Mouse (Mus musculus) intestine, postnatal 0 days (tissue): ENCODE data around the gene Gm42372. TPM values are rescaled to one million over a fixed set of nuclear protein-coding genes. Genes with fewer than 3 reads are reported as not detected.
A peak's percentile ranks its signal among the peaks of the same experiment; 100 is the strongest.

Experiments
- ATAC-seq: fragments of 200-750 bp; cut with Nextera tagmentation; 2 replicates; pipeline ENCODE4 v1.8.0; 2017; ENCODE audit warnings: mild to moderate bottlenecking, moderate TSS enrichment, moderate library complexity
- H3K27ac ChIP-seq: fragments of 300-500 bp; sonication (generic); 2 replicates; pipeline ENCODE4 v1.5.1; 2014; ENCODE audit warnings: mild to moderate bottlenecking, low read depth, low read length, moderate library complexity
- H3K27me3 ChIP-seq: fragments of 300-500 bp; sonication (generic); replicated peaks from 2 replicates; pipeline ENCODE4 v1.6.1; 2014; ENCODE audit warnings: low read length, mixed read lengths; ENCODE audit not compliant: control insufficient read depth, insufficient read depth
- H3K36me3 ChIP-seq: fragments of 300-500 bp; sonication (generic); 2 replicates; pipeline ENCODE4 v1.6.1; 2014; ENCODE audit warnings: mild to moderate bottlenecking, moderate library complexity; ENCODE audit not compliant: control insufficient read depth, insufficient read depth
- H3K4me1 ChIP-seq: fragments of 300-500 bp; sonication (generic); replicated peaks from 2 replicates; pipeline ENCODE4 v1.6.1; 2014; ENCODE audit warnings: antibody characterized with exemption, low read length, mixed read lengths; ENCODE audit not compliant: control insufficient read depth, insufficient read depth
- H3K4me2 ChIP-seq: fragments of 300-500 bp; sonication (generic); replicated peaks from 2 replicates; pipeline ENCODE4 v1.6.1; 2014; ENCODE audit warnings: low read depth, mild to moderate bottlenecking, moderate library complexity
- H3K4me3 ChIP-seq: fragments of 300-500 bp; sonication (generic); 2 replicates; pipeline ENCODE4 v1.5.1; 2014; ENCODE audit warnings: low read depth, low read length
- H3K9ac ChIP-seq: fragments of 300-500 bp; sonication (generic); 2 replicates; pipeline ENCODE4 v1.6.1; 2014; ENCODE audit warnings: mild to moderate bottlenecking, low read depth, low read length
- H3K9me3 ChIP-seq: fragments of 300-500 bp; sonication (generic); 2 replicates; pipeline ENCODE4 v1.6.1; 2016; ENCODE audit warnings: mixed run types; ENCODE audit not compliant: control insufficient read depth
- CTCF ChIP-seq: sonication (generic); IDR thresholded peaks from 2 replicates; pipeline ENCODE4 v1.5.1; 2016; ENCODE audit warnings: low read depth, mild to moderate bottlenecking, control low read depth, antibody characterized with exemption, moderate library complexity
- WGBS: fragments of 180-500 bp; shearing (Covaris S2); extraction: QIAGEN DNeasy Blood & Tissue Kit; methylation state at CpG from one replicate; pipeline ENCODE4 v1.1.7; 2014; 5-methylcytosine and 5-hydroxymethylcytosine counted together
- polyA plus RNA-seq: library from polyadenylated mRNA; unstranded; fragments of >200 nt; fragmentation: Nextera tagmentation; extraction: Ambion mirVana; gene quantifications from 2 replicates; pipeline ENCODE4 v1.2.1, GENCODE M21; 2015

The Gm42372 gene
- polyA plus RNA-seq, 1 experiment from 2014 or later = 0.09 TPM

DNA sequence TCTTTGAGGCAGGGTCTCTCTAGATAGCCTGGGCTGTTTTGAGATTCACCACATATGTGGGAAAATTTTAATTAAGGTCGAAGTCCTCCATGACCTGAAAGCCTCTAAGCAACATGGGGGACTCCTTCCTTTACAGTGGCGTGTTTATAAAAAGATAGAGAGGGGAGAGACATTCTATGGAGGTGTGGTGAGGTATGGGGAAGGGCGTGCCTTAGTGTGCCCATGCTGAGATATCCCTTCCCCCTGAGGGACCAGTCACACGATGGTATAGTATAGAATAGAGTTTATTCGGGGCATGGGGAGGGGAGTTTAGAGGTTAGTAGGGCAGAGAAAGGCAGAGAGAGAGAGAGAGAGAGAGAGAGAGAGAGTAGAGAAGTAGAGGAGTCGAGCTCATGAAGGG lies 4.7 kb upstream of the Gm42372 start:
- Histone ChIP-seq H3K4me3 (no peak overlapping the region), H3K4me1 (no peaks in the 10 kb centered on the region), H3K9me3 (no peaks in the 10 kb centered on the region), H3K4me2 (no peak overlapping the region), H3K27me3 (no peaks in the 10 kb centered on the region), H3K9ac (no peak overlapping the region), H3K27ac (no peak overlapping the region), H3K36me3 (no peaks in the 10 kb centered on the region)
- ATAC-seq = no peak
- no peak for TF ChIP-seq CTCF
- 67% methylated on average over 6 of the region's 6 CpGs for WGBS

DNA sequence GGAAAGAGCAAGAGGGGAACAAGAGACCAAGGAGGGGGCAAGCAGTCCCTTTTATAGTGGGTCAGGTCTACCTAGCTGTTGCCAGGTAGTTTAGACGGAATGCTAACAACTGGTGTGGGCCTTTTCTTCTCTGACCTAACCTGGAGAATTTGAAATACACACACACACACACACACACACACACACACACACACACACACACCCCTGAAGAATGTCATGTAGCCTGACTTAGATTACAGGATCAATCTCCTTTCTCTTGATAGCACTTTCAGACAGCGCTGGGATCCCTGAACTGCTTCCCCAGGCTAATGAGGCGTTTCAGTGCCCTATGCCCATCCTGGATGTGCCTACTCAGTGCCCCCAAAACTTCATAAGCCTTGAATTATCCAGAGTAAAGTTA lies 4.3 kb upstream of the Gm42372 start:
- H3K4me2 ChIP-seq = no peak overlapping the region
- H3K9me3 ChIP-seq = no peaks in the 10 kb centered on the region
- H3K4me3 ChIP-seq = no peak overlapping the region
- WGBS = 89% methylated on average over 3 of the region's 3 CpGs
- H3K9ac ChIP-seq = no peak overlapping the region
- H3K27ac ChIP-seq = no peak overlapping the region
- ATAC-seq = no peak
- no peaks in the 10 kb centered on the region for H3K27me3 ChIP-seq
- TF ChIP-seq CTCF = no peak
- H3K4me1 ChIP-seq = no peaks in the 10 kb centered on the region
- no peaks in the 10 kb centered on the region for H3K36me3 ChIP-seq

DNA sequence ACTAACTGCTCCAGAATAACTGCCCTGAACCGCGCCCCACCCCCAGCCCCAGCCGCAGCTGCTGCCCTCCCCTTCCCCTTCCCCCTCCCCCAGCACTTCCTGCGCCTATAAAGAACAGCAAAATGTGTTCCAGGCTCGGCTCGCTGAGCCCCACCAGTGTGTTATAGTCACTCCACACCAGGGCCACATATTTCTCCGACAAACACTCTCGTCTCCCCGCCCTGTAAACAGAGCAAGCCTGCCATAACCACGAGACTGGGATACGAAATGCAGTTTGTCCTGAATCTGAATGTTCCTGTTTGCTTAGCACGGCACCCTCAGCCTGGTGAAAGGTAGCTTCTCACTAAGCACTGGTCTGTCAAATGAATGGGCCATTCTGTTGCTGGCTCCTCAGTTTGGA lies 2.5 kb upstream of the Gm42372 start:
- no peaks in the 10 kb centered on the region for H3K9me3 ChIP-seq
- peak overlapping the region; percentile 18; the same call in 1 of the 2 replicates for H3K4me3 ChIP-seq
- no peaks in the 10 kb centered on the region for H3K27me3 ChIP-seq
- H3K4me1 ChIP-seq = no peaks in the 10 kb centered on the region
- no peaks in the 10 kb centered on the region; the same call in 1 of the 2 replicates for H3K36me3 ChIP-seq
- peak overlapping the region; percentile 21; the same call in 1 of the 2 replicates for H3K27ac ChIP-seq
- WGBS = 4% methylated on average over 12 of the region's 12 CpGs
- no peak for ATAC-seq
- no peak overlapping the region for H3K9ac ChIP-seq
- no peak for TF ChIP-seq CTCF
- H3K4me2 ChIP-seq = peak overlapping the region; percentile 59

DNA sequence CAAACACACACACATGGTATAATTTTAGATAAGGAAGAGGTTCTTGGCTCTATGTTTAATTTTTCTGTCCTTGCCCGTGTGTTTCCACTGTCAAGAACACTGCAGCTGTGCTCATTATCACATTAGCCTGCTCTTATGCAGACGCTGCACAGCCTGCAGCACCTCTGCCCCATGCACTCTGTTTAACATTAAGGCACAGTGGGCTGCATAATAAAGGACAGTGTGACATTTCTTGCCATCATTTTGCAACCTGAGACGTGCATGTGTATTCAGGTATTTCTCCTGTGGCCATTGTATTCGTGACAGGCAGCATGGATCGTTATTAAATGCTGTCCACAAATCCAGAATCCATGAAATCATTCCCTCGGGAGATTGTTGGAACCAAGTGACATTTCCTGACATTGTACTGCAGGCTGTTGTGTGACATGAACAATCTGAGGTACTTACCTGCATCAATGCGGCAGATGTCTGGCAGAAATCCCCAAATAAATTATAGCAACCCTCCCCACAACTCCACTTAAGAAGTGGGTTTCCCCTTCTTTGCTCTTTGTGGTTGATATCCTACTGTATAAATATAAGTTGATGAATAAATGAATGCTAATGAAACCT lies 4.8 kb downstream of the Gm42372 start:
- no peaks in the 10 kb centered on the region for H3K9me3 ChIP-seq
- no peak overlapping the region for H3K27ac ChIP-seq
- no peak for ATAC-seq
- no peaks in the 10 kb centered on the region; the same call in 1 of the 2 replicates for H3K36me3 ChIP-seq
- no peak overlapping the region for H3K9ac ChIP-seq
- no peak overlapping the region for H3K4me2 ChIP-seq
- H3K4me3 ChIP-seq = no peak overlapping the region
- H3K4me1 ChIP-seq = 0 out of 2 replicates have a peak, but pooled peaks cover 7% of the 10 kb centered on the region
- TF ChIP-seq CTCF = no peak
- no peaks in the 10 kb centered on the region for H3K27me3 ChIP-seq
- WGBS = 48% methylated on average over 7 of the region's 7 CpGs

DNA sequence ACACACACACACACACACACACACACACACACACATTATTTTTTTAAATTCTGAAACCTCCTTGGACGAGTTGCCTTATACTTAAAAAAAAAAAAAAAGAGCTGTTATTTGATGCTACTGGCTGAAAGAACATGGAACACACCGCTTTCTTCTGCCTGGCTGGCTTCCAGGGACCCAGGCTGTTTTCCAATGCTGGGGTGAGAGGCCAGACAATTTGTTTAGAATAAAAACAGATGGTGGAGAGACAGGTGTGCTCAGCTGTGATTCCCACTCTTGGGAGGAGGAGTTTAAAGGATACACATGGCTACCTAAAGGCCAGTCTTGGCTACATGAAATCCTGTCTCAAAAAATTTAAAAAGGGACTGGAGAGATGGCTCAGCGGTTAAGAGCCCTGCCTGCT lies 5.5 kb downstream of the Gm42372 start:
- TF ChIP-seq CTCF = no peak
- Histone ChIP-seq H3K9me3 (no peaks in the 10 kb centered on the region), H3K9ac (no peak overlapping the region), H3K27me3 (no peaks in the 10 kb centered on the region), H3K27ac (no peak overlapping the region), H3K4me2 (no peak overlapping the region), H3K36me3 (no peaks in the 10 kb centered on the region; the same call in 1 of the 2 replicates), H3K4me1 (0 out of 2 replicates have a peak, but pooled peaks cover 7% of the 10 kb centered on the region), H3K4me3 (no peak overlapping the region)
- no peak for ATAC-seq
- 51% methylated on average over 3 of the region's 3 CpGs for WGBS

DNA sequence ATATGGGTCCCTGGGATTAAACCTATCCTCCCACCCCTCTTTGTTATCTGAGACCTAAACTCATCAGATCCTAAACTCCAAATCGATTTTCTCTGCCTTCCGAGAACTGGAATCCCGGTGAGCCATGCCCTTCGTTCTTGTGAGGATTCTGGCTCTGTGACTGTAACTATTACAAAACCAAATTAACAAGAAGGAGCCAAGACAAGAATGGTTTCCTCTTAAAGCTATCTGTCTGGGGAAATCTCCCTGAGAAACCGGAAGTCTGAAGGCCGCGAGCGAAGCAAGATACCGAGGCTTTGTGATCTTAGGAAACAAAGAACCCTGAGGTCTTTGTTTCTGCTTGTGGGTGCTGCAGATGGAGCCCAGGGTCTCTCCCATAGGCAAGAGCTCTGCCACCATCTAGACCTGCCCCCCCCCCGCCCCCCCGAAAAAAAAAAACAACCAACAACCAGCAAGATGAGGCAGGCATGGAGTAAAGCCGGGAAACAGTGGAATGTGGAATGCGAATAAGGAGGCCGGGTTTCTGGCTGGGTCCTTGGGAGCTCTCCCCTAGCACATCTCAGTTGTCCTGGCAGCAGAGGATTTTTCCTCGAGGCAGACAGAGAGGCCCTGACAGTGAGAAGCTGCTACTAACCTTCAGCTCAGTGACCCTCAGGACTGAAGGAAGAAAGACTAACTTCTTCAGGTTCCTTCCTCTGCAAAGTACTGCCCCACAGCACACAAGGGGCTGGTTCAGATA lies 7.3 kb downstream of the Gm42372 start:
- no peak for TF ChIP-seq CTCF
- Histone ChIP-seq H3K4me3 (no peak overlapping the region), H3K9ac (no peak overlapping the region), H3K36me3 (no peaks in the 10 kb centered on the region; the same call in 1 of the 2 replicates), H3K4me1 (0 out of 2 replicates have a peak, but pooled peaks cover 7% of the 10 kb centered on the region), H3K27ac (no peak overlapping the region; the same call in 1 of the 2 replicates), H3K9me3 (no peaks in the 10 kb centered on the region), H3K27me3 (no peaks in the 10 kb centered on the region), H3K4me2 (peak overlapping the region; percentile 2)
- 26% methylated on average over 15 of the region's 15 CpGs for WGBS
- ATAC-seq = no peak
